Mouse (Mus musculus) ovary, adult 10 weeks (tissue): ENCODE data around the gene Terf2ip. TPM values are rescaled to one million over a fixed set of nuclear protein-coding genes. Genes with fewer than 3 reads are reported as not detected.

Source experiments
- polyA plus RNA-seq: library from polyadenylated mRNA; stranded (reverse); fragments of 350-450 nt; fragmentation: Illumina TruSeq; extraction: RNeasy Lipid Tissue Mini Kit (QIAGEN cat#74804); gene quantifications from one replicate; pipeline ENCODE4 v1.2.3, GENCODE M21; 2014

Gene Terf2ip
- 35.0 TPM for polyA plus RNA-seq

GRCm38 (mm10) chr8:112010997-112011815 lies at the start of gene Terf2ip, which contains the start of gene Kars:
TSS of gene Terf2ip (plus strand) at chr8:112011398.
TSS of gene Kars (minus strand) at chr8:112011323.

GRCm38 (mm10) chr8:111992013-111992702 lies 19.0 kb upstream of the Terf2ip start, which contains the start of gene Adat1:
TSS of gene Adat1 (minus strand) at chr8:111992302.

GRCm38 (mm10) chr8:112014936-112015335 lies 3.7 kb downstream of the Terf2ip start, which contains the start of gene Gm6793:
TSS of gene Gm6793 (minus strand) at chr8:112015036.

Other genes with a start within 250 kb of the Terf2ip start
- 211 TPM for gene Cfdp1, start 157.1 kb upstream of the Terf2ip start, polyA plus RNA-seq
- 14.3 TPM for gene Tmem170, start 134.6 kb upstream of the Terf2ip start, polyA plus RNA-seq
- not detected for gene Chst5, start 101.0 kb upstream of the Terf2ip start, polyA plus RNA-seq
- gene Tmem231, start 77.5 kb upstream of the Terf2ip start, polyA plus RNA-seq = 7.2 TPM
- 116 TPM for gene Gabarapl2, start 70.7 kb upstream of the Terf2ip start, polyA plus RNA-seq
- 2.3 TPM for gene Adat1, start 19.1 kb upstream of the Terf2ip start, polyA plus RNA-seq
- 39.1 TPM for gene Kars, start 75 bp upstream of the Terf2ip start, polyA plus RNA-seq
- gene Gm6793, start 3.6 kb downstream of the Terf2ip start, polyA plus RNA-seq = 0.68 TPM